In the genomic region with DNA sequence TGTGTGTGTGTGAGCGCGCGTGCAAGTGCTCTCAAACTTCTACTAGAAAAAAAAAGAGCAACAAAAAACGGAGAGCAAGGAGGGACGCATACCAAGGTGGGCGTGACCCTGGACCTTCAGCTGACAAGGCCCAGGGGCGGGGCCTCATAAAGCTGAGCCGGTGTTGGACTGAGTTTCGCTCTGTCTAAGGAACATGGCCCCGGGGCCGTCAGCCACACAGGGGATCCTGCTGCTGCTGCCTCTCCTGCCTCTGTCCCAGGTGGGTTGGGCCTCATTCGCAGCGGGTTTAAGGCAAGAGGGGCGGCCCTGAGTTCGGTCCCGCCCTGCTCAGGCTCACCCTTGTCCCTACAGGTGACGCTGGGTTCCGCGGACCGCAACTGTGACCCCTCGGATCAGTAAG, we compare ENCODE assay signal across 7 mouse cellular contexts. TPM values are rescaled to one million over a fixed set of nuclear protein-coding genes. Genes with fewer than 3 reads are reported as not detected.
DNase-seq lines count a peak whose midpoint lies in the region; ATAC-seq and TF ChIP-seq lines count a peak whose summit lies in the region.

A gene (plus strand): TSS at position 163 of the 400 bp plus-strand sequence.

- no peak within 1 kb of the TSS for H3K9ac ChIP-seq in forebrain, embryonic 14.5 days (ENCODE audit: low read length)
- no peak within 1 kb of the TSS for H3K9ac ChIP-seq in hindbrain, embryonic 12.5 days
- H3K9ac ChIP-seq in midbrain, postnatal 0 days (replicated peaks; ENCODE audit: low read length, poor library complexity, severe bottlenecking), result no peak within 1 kb of the TSS

- TF ChIP-seq CTCF in midbrain, postnatal 0 days (IDR thresholded peaks at IDR 0.05), result no peak

- peak; percentile 83 for DNase-seq in ES-CJ7 (ENCODE audit: low read depth, low spot score)
- DNase-seq in forebrain, embryonic 14.5 days (ENCODE audit: low spot score), result peak; percentile 13
- DNase-seq in liver, result peak; percentile 61
- no peak for DNase-seq in midbrain, postnatal 0 days (ENCODE audit: low spot score)

- peak; percentile 23 for ATAC-seq in activated CD4-positive, CD25-positive, alpha-beta regulatory T cell, adult 4 months
- no peak for ATAC-seq in forebrain, embryonic 14.5 days
- ATAC-seq in hindbrain, embryonic 12.5 days (ENCODE audit: low FRiP score), result 0 out of 2 replicates have a peak, but pooled peaks have one; percentile 13
- ATAC-seq in midbrain, postnatal 0 days (ENCODE audit: low FRiP score), result no peak
- ATAC-seq in monocyte, adult 5-6 weeks (replicated peaks; ENCODE audit: insufficient number of reproducible peaks, low FRiP score, low TSS enrichment, poor library complexity, severe bottlenecking), result no peak

- no peak within 1 kb of the TSS for H3K4me3 ChIP-seq in forebrain, embryonic 14.5 days (ENCODE audit: low read depth, low read length)
- H3K4me3 ChIP-seq in hindbrain, embryonic 12.5 days, result no peak within 1 kb of the TSS
- no peak within 1 kb of the TSS for H3K4me3 ChIP-seq in midbrain, postnatal 0 days (ENCODE audit: low read depth, low read length)

- WGBS in forebrain, embryonic 14.5 days, result 6% methylated on average over 21 of the region's 21 CpGs
- 11% methylated on average over 21 of the region's 21 CpGs for WGBS in hindbrain, embryonic 12.5 days
- WGBS in midbrain, postnatal 0 days, result 15% methylated on average over 21 of the region's 21 CpGs

- no peaks in the 10 kb centered on the region for H3K36me3 ChIP-seq in forebrain, embryonic 14.5 days (ENCODE audit: control insufficient read depth, insufficient read depth, low read length)
- H3K36me3 ChIP-seq in hindbrain, embryonic 12.5 days, result no peaks in the 10 kb centered on the region
- H3K36me3 ChIP-seq in midbrain, postnatal 0 days (ENCODE audit: insufficient read depth, low read length), result no peaks in the 10 kb centered on the region

- H3K9me3 ChIP-seq in forebrain, embryonic 14.5 days (replicated peaks; ENCODE audit: control insufficient read depth, low read length), result no peaks in the 10 kb centered on the region
- no peaks in the 10 kb centered on the region for H3K9me3 ChIP-seq in hindbrain, embryonic 12.5 days (replicated peaks)
- H3K9me3 ChIP-seq in midbrain, postnatal 0 days (ENCODE audit: low read length), result no peaks in the 10 kb centered on the region

- H3K27ac ChIP-seq in forebrain, embryonic 14.5 days (ENCODE audit: low read depth, low read length), result no peak within 1 kb of the TSS
- no peak within 1 kb of the TSS for H3K27ac ChIP-seq in hindbrain, embryonic 12.5 days
- H3K27ac ChIP-seq in midbrain, postnatal 0 days (ENCODE audit: low read depth, low read length), result no peak within 1 kb of the TSS

- H3K4me1 ChIP-seq in forebrain, embryonic 14.5 days (ENCODE audit: control insufficient read depth, insufficient read depth, low read length), result peaks cover 7% of the 10 kb centered on the region
- H3K4me1 ChIP-seq in hindbrain, embryonic 12.5 days, result peaks cover 6% of the 10 kb centered on the region; the same call in 1 of the 2 replicates
- H3K4me1 ChIP-seq in midbrain, postnatal 0 days (ENCODE audit: insufficient read depth, low read length), result no peaks in the 10 kb centered on the region

- H3K4me2 ChIP-seq in forebrain, embryonic 14.5 days (ENCODE audit: low read length), result peak within 1 kb of the TSS; percentile 24; the same call in 1 of the 2 replicates
- peak within 1 kb of the TSS; percentile 38 for H3K4me2 ChIP-seq in hindbrain, embryonic 12.5 days (replicated peaks)
- H3K4me2 ChIP-seq in midbrain, postnatal 0 days (ENCODE audit: low read depth, low read length, poor library complexity, severe bottlenecking), result peak within 1 kb of the TSS; percentile 24

- H3K27me3 ChIP-seq in forebrain, embryonic 14.5 days (replicated peaks; ENCODE audit: control insufficient read depth, insufficient read depth, low read length), result no peaks in the 10 kb centered on the region
- H3K27me3 ChIP-seq in hindbrain, embryonic 12.5 days, result peaks cover 8% of the 10 kb centered on the region; the same call in 1 of the 2 replicates
- peaks cover 4% of the 10 kb centered on the region; the same call in 1 of the 2 replicates for H3K27me3 ChIP-seq in midbrain, postnatal 0 days (ENCODE audit: insufficient read depth, low read length)

RNA-seq across cellular contexts. Expression of the gene that starts here (rescaled TPM):
- polyA plus RNA-seq in activated CD4-positive, CD25-positive, alpha-beta regulatory T cell, adult 4 months (2017; shearing (Covaris generic)), result not detected
- polyA plus RNA-seq in forebrain, embryonic 14.5 days (2014; fragmentation: Nextera tagmentation; extraction: Ambion mirVana), result 0.40 TPM in 1 of 2 replicates, not detected in the other
- polyA plus RNA-seq in hindbrain, embryonic 12.5 days (2016; fragmentation: Nextera tagmentation; extraction: Ambion mirVana), result not detected in 2 replicates
- 1.5 and 2.1 TPM in 2 replicates for total RNA-seq in midbrain, postnatal 0 days (2014; rRNA removed)
- 0.33 TPM in 1 of 2 replicates, not detected in the other for polyA plus RNA-seq in midbrain, postnatal 0 days (2015; fragmentation: Nextera tagmentation; extraction: Ambion mirVana)
- not detected in 3 replicates for total RNA-seq in monocyte, adult 5-6 weeks (2017)

Comparison
In these comparisons a context has a peak if more than half of its experiments do, and no peak if none do; other contexts are left out.
1. Peak in ATAC-seq in activated CD4-positive, CD25-positive, alpha-beta regulatory T cell, adult 4 months; RNA of the gene not detected or under 1 TPM.
2. Peak in DNase-seq and H3K4me2 ChIP-seq in forebrain, embryonic 14.5 days; RNA of the gene not detected or under 1 TPM.
3. Peak in ATAC-seq and H3K4me2 ChIP-seq in hindbrain, embryonic 12.5 days; RNA of the gene not detected or under 1 TPM.